Mouse (Mus musculus) cerebellum, adult 2 months (tissue): ENCODE data around the gene Ctnnd1. TPM values are rescaled to one million over a fixed set of nuclear protein-coding genes. Genes with fewer than 3 reads are reported as not detected.

Source experiments
- DNase-seq, 2 experiments: peaks; one replicate each; pipeline ENCODE4 v3.0.0; 2021
- H3K27ac ChIP-seq: fragments of 200-500 bp; 2 replicates; pipeline ENCODE4 v1.5.1; 2012; ENCODE audit warnings: low read length, control low read depth, inconsistent platforms; ENCODE audit not compliant: insufficient read depth
- H3K27me3 ChIP-seq: fragments of 200-500 bp; 2 replicates; pipeline ENCODE4 v1.6.1; 2012; ENCODE audit warnings: inconsistent platforms, mild to moderate bottlenecking, low read length, moderate library complexity; ENCODE audit not compliant: control insufficient read depth, insufficient read depth
- H3K4me1 ChIP-seq: fragments of 200-500 bp; 2 replicates; pipeline ENCODE4 v1.6.1; 2011; ENCODE audit warnings: low read length; ENCODE audit not compliant: control insufficient read depth, insufficient read depth
- H3K4me3 ChIP-seq: fragments of 200-500 bp; replicated peaks from 2 replicates; pipeline ENCODE3; 2011; ENCODE audit warnings: mild to moderate bottlenecking, low read depth, low read length, control low read depth; ENCODE audit not compliant: insufficient read depth
- CTCF ChIP-seq: fragments of 200-500 bp; IDR thresholded peaks from 2 replicates; pipeline ENCODE4 v1.5.1; 2011; ENCODE audit warnings: low read depth, mild to moderate bottlenecking, control low read depth, low read length, moderate library complexity, borderline replicate concordance; ENCODE audit not compliant: insufficient read depth
- POLR2A ChIP-seq: fragments of 200-500 bp; IDR thresholded peaks from 2 replicates; pipeline ENCODE4 v1.6.1; 2011; ENCODE audit warnings: low read length, control low read depth, borderline replicate concordance; ENCODE audit not compliant: insufficient read depth
- WGBS: fragments of 180-500 bp; shearing (Covaris S2); methylation state at CpG from one replicate; pipeline ENCODE4 v1.1.7; 2018; 5-methylcytosine and 5-hydroxymethylcytosine counted together
- polyA plus RNA-seq: library from polyadenylated mRNA; depleted of rRNA; stranded (reverse); fragments of >200 nt; gene quantifications from 2 replicates; pipeline ENCODE4 v1.2.3, GENCODE M21; 2012; rRNA removed

Ctnnd1 gene
- 34.4 and 35.9 TPM in 2 replicates for polyA plus RNA-seq

DNA sequence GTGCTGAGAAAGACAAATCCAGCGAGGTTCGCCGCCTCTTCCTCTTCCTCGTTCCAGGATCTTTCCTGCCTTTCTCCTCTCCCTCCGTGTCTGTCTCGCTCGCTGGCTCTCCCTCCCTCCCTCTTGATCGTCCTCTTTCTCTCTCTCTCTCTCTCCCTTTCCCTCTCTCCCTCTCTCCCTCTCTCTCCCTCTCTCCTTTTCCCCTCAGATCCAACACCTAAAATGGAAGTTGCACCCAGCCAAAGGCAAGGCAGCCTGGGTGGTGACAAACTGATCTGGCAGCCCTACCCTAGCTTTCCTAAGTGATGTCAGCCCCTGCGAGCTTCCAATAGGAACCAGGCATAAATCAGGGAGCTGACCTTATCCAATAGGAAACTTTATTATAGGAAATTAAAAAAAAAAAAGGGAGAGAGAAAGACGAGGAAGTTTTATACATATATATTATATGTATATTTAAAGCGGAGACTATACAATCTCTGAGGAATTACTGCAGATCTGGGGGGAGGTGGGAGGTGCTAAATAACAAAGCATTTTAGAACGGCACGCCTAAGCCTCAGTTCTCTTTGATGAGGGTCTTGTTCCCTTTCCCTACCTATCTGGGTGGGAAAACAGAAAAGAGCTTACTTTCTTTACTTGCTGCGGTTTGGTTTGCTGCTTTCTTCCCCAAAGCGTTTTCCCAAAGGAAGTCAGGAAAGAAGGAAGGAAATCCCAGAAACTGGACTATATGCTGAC lies at the start of gene Ctnnd1:
Gene Ctnnd1, minus strand, starts transcription at position 302 of the 732 bp plus-strand sequence.
- under 1% methylated on average over 15 of the region's 15 CpGs for WGBS
- TF ChIP-seq CTCF: no peak
- peak; percentile 90; the same call in 1 of the 2 replicates for TF ChIP-seq POLR2A
- no peaks in the 10 kb centered on the region; the same call in 1 of the 2 replicates for H3K4me1 ChIP-seq
- peak; percentile 85 to 93 for DNase-seq
- peak within 1 kb of the TSS; percentile 88 for H3K4me3 ChIP-seq
- peak within 1 kb of the TSS; percentile 99 for H3K27ac ChIP-seq
- H3K27me3 ChIP-seq: no peaks in the 10 kb centered on the region

DNA sequence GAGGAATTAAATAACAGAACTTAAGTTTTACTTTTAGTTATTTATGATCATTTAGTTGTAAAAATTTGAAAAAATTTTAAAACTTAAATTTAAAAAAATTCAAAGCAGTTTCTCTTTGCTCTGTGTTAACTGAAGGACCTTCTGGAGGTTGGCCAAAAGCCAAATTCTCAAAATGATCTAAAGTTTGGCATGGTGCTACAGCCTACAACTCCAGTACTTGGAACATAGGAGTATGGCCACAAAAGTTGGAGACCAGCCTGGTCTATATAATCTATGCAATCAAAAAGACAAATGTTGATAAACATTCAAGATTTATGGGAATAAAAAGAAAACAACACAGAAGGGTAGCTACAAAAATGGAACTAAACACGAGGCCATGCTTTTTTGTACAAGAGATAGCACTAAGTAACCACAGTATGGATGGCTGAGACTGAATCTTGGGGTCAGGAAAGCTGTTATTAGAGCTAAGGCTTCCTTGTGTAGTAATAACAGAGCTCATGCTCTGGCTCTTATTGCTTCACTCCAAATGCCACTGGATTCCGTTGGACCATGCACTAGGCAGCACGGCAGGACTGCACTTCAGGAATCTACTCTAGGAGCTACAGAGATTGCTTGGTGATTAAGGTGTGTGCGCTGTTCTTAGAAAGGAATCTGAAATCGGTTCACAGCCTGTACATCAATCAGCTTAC lies 44.6 kb upstream of the Ctnnd1 start:
- 89% methylated on average over 5 of the region's 5 CpGs for WGBS
- peaks cover 4% of the 10 kb centered on the region; the same call in 1 of the 2 replicates for H3K4me1 ChIP-seq
- TF ChIP-seq CTCF (no peak), POLR2A (no peak)
- no peak for DNase-seq
- H3K27me3 ChIP-seq: no peaks in the 10 kb centered on the region
- no peak overlapping the region for H3K27ac ChIP-seq
- H3K4me3 ChIP-seq: no peak overlapping the region

DNA sequence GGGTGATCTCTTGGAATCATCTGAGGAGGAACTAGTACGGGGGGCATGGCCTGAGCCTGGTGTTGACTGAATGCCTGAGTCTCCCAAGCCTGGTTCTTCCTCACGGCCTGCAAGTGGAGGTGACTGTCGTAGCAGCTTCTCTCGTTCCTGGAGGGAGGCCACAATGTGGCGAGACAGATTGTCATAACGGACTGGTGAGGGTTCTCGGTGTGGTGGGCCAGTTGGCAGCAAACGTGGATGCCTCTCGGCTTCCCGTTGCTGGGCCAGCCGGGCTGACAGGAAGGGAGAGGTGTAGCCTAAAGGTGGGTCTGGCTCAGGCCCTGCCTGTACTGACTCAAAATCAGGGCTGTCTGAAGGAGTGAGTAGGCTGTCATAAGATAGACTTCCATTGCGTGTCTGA lies 39.5 kb upstream of the Ctnnd1 start:
- TF ChIP-seq CTCF: no peak
- no peak for TF ChIP-seq POLR2A
- peak; percentile 41 to 58 for DNase-seq
- 18% methylated on average over 12 of the region's 12 CpGs for WGBS
- H3K27me3 ChIP-seq: no peaks in the 10 kb centered on the region
- H3K27ac ChIP-seq: peak overlapping the region; percentile 17
- H3K4me1 ChIP-seq: peaks cover 6% of the 10 kb centered on the region; the same call in 1 of the 2 replicates
- no peak overlapping the region for H3K4me3 ChIP-seq

DNA sequence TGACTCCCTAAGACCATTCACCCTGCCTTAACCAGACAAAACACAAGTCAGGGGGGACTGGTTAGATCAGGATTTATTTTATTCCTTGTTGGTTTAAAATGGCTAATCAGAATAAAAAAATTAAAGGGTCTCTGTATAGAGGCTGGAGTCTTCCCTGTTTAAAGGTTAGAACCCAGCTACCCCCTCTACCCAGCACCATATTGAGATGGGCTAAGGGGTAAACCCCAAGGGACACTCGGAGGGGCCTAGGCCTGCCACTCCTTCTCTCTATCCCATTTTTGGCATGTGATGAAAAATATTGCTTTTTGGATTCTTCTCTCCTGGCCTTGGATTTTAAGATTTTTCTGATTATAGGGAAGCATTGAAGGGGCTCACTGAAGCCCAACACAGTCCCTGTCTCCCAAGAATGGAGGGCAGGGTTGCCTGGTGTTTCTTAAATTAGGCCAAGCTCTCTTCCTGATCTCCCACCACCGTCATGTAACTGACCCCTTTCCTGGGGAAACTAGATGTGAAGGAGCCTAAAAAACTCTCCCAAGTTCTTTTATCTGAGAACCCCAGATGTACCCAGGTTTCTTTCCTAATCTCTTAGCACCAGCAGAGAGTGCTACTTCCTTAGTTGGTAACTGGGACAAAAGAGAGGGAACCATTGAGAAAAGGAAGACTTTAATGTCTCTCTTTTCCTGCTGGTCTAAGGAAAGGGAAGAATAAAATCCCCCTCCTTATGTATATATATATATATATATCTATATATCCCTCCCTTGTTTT lies 37.7 kb upstream of the Ctnnd1 start:
- no peak for DNase-seq
- Histone ChIP-seq H3K4me1 (peaks cover 6% of the 10 kb centered on the region; the same call in 1 of the 2 replicates), H3K27ac (no peak overlapping the region), H3K4me3 (no peak overlapping the region), H3K27me3 (no peaks in the 10 kb centered on the region)
- 84% methylated on average over 2 of the region's 2 CpGs for WGBS
- no peak for TF ChIP-seq POLR2A

DNA sequence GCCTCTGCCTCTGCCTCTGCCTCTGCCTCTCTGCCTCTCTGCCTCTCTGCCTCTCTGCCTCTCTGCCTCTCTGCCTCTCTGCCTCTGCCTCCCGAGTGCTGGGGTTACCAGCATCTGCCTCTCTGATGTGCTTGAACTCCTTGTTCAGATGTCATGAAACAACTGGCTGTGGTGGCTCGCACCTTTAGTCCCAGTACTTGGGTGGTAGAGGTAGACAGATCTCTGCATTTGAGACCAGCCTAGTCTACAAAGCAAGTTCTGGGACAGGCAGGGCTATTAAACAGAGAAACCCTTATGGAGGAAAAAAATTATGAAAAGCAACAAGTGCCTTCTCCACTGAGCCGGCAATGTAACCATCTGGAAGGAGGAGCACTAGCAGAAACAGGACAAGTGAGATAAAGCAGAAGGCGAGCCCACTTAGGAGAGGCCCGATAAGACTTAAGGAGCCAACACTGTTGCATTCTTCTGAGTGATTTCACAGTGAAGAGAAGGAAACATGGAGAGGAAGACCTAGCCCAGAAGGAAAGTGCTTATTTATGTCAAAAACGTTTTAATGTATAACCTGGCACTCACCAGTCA lies 32.1 kb upstream of the Ctnnd1 start:
- TF ChIP-seq CTCF (no peak), POLR2A (no peak)
- no peaks in the 10 kb centered on the region for H3K4me1 ChIP-seq
- no peaks in the 10 kb centered on the region for H3K27me3 ChIP-seq
- no peak for DNase-seq
- WGBS: 79% methylated on average over 6 of the region's 6 CpGs
- no peak overlapping the region for H3K27ac ChIP-seq
- H3K4me3 ChIP-seq: no peak overlapping the region

DNA sequence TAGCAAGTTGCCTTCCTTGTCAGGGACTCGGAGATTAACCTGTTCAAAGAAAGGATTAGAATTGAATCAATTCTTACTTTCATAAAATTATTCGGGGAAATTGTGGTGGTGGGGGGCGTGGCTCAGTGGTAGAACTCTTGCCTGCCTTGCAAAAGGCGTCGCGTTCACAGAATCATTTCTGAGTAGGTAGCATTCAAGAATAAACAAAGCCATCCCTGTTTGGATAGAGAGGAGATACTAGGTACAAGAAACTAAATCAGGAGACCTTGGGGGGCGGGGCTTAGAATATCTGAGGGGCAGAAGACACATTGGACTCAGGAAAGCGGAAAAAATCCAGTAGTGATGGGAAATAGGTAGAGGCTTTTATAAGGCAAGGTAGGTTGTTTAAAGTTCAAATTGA lies 28.5 kb upstream of the Ctnnd1 start, which contains the start of gene Tmx2:
Gene Tmx2, minus strand, starts transcription at position 125 of the 400 bp plus-strand sequence.
- 13% methylated on average over 8 of the region's 8 CpGs for WGBS
- H3K4me1 ChIP-seq: peaks cover 12% of the 10 kb centered on the region; the same call in 1 of the 2 replicates
- no peak for DNase-seq
- H3K4me3 ChIP-seq: peak within 1 kb of the TSS; percentile 98
- H3K27ac ChIP-seq: no peak within 1 kb of the TSS
- no peaks in the 10 kb centered on the region for H3K27me3 ChIP-seq
- TF ChIP-seq CTCF (no peak), POLR2A (no peak)
